Mouse (Mus musculus) limb, embryonic 13.5 days (tissue): ENCODE results near the gene 2300002M23Rik. TPM values are rescaled to one million over a fixed set of nuclear protein-coding genes. Genes with fewer than 3 reads are reported as not detected.

Experiments
- polyA plus RNA-seq: library from polyadenylated mRNA; unstranded; fragments of >200 nt; fragmentation: Nextera tagmentation; extraction: Ambion mirVana; gene quantifications from 2 replicates; pipeline ENCODE4 v1.2.1, GENCODE M21; 2015

Gene 2300002M23Rik
- polyA plus RNA-seq, 1 experiment from 2014 or later = not detected

Other genes starting within 250 kb of the 2300002M23Rik start
- gene H2-Q1, start 247.0 kb upstream of the 2300002M23Rik start, polyA plus RNA-seq = 0.09 and 0.31 TPM in 2 replicates
- gene H2-Q2, start 225.2 kb upstream of the 2300002M23Rik start, polyA plus RNA-seq = 0.69 and 0.89 TPM in 2 replicates
- 4.6 and 5.1 TPM in 2 replicates for gene H2-Q4, start 187.8 kb upstream of the 2300002M23Rik start, polyA plus RNA-seq
- gene H2-Q6, start 142.6 kb upstream of the 2300002M23Rik start, polyA plus RNA-seq = 1.0 and 1.6 TPM in 2 replicates
- gene H2-Q7, start 128.3 kb upstream of the 2300002M23Rik start, polyA plus RNA-seq = 9.4 TPM in 2 replicates
- gene H2-Q10, start 97.4 kb upstream of the 2300002M23Rik start, polyA plus RNA-seq = 0.32 and 1.1 TPM in 2 replicates
- 0.23 TPM in 1 of 2 replicates, not detected in the other for gene Pou5f1, start 61.4 kb upstream of the 2300002M23Rik start, polyA plus RNA-seq
- gene Tcf19, start 50.6 kb upstream of the 2300002M23Rik start, polyA plus RNA-seq = 68.6 and 70.6 TPM in 2 replicates
- 20.9 and 22.1 TPM in 2 replicates for gene Cchcr1, start 50.4 kb upstream of the 2300002M23Rik start, polyA plus RNA-seq
- gene Psors1c2, start 34.2 kb upstream of the 2300002M23Rik start, polyA plus RNA-seq = 1.9 TPM in 2 replicates
- gene Cdsn, start 15.3 kb upstream of the 2300002M23Rik start, polyA plus RNA-seq = 0.06 and 0.11 TPM in 2 replicates
- not detected in 2 replicates for gene Sfta2, start 34.1 kb downstream of the 2300002M23Rik start, polyA plus RNA-seq
- gene Gm9573, start 59.2 kb downstream of the 2300002M23Rik start, polyA plus RNA-seq = not detected in 2 replicates
- 0.11 and 0.24 TPM in 2 replicates for gene Mucl3, start 76.2 kb downstream of the 2300002M23Rik start, polyA plus RNA-seq
- 17.8 and 21.0 TPM in 2 replicates for gene Vars2, start 100.1 kb downstream of the 2300002M23Rik start, polyA plus RNA-seq
- 45.3 and 48.0 TPM in 2 replicates for gene Gtf2h4, start 106.3 kb downstream of the 2300002M23Rik start, polyA plus RNA-seq
- gene Ddr1, start 137.2 kb downstream of the 2300002M23Rik start, polyA plus RNA-seq = 47.1 and 57.9 TPM in 2 replicates